Mouse (Mus musculus): ENCODE measurements around the gene Crip3. TPM values are rescaled to one million over a fixed set of nuclear protein-coding genes. Genes with fewer than 3 reads are reported as not detected.

Crip3 gene
- polyA plus RNA-seq, 1 experiment from 2014 or later, result 0.63 TPM

GRCm38 (mm10) chr17:46457791-46458190 lies 29.1 kb downstream of the Crip3 start:
- H3K4me1 ChIP-seq (replicated peaks), result peaks cover 41% of the 10 kb centered on the region
- no peak overlapping the region for H3K4me3 ChIP-seq (replicated peaks)
- H3K9me3 ChIP-seq, result no peaks in the 10 kb centered on the region
- no peak overlapping the region for H3K4me2 ChIP-seq
- no peak for ATAC-seq (ENCODE audit: insufficient number of reproducible peaks, insufficient read depth, low FRiP score, low TSS enrichment, low read depth)
- 9% methylated on average over 10 of the region's 10 CpGs for WGBS
- H3K9ac ChIP-seq (replicated peaks), result no peak overlapping the region
- H3K27me3 ChIP-seq, result peaks cover 98% of the 10 kb centered on the region
- H3K36me3 ChIP-seq, result no peaks in the 10 kb centered on the region
- H3K27ac ChIP-seq, result no peak overlapping the region

- Histone ChIP-seq H3K4me3 (replicated peaks) (no peak overlapping the region), H3K4me2 (no peak overlapping the region), H3K9ac (replicated peaks) (no peak overlapping the region), H3K36me3 (no peaks in the 10 kb centered on the region), H3K9me3 (no peaks in the 10 kb centered on the region), H3K27ac (no peak overlapping the region), H3K4me1 (replicated peaks) (peaks cover 34% of the 10 kb centered on the region), H3K27me3 (peaks cover 93% of the 10 kb centered on the region)
- ATAC-seq (ENCODE audit: insufficient number of reproducible peaks, insufficient read depth, low FRiP score, low TSS enrichment, low read depth), result no peak
- WGBS, result 43% methylated on average over 3 of the region's 3 CpGs
Observed at GRCm38 (mm10) chr17:46458439-46458838, 29.7 kb downstream of the Crip3 start.

- Histone ChIP-seq H3K4me1 (replicated peaks) (peaks cover 13% of the 10 kb centered on the region), H3K36me3 (no peaks in the 10 kb centered on the region), H3K9me3 (no peaks in the 10 kb centered on the region), H3K27me3 (peaks cover 80% of the 10 kb centered on the region), H3K27ac (no peak overlapping the region), H3K9ac (replicated peaks) (peak overlapping the region; percentile 45; the same call in 1 of the 2 replicates), H3K4me3 (replicated peaks) (peak overlapping the region; percentile 37), H3K4me2 (peak overlapping the region; percentile 60)
- WGBS, result 1% methylated on average over 32 of the region's 32 CpGs
- ATAC-seq (ENCODE audit: insufficient number of reproducible peaks, insufficient read depth, low FRiP score, low TSS enrichment, low read depth), result no peak
Observed at GRCm38 (mm10) chr17:46460673-46461072, 31.9 kb downstream of the Crip3 start.

- Histone ChIP-seq H3K9me3 (no peaks in the 10 kb centered on the region), H3K27ac (no peak overlapping the region), H3K9ac (replicated peaks) (peak overlapping the region; percentile 45; the same call in 1 of the 2 replicates), H3K36me3 (no peaks in the 10 kb centered on the region), H3K27me3 (peaks cover 74% of the 10 kb centered on the region), H3K4me2 (peak overlapping the region; percentile 60), H3K4me3 (replicated peaks) (peak overlapping the region; percentile 37; the same call in 1 of the 2 replicates), H3K4me1 (replicated peaks) (peaks cover 10% of the 10 kb centered on the region)
- 15% methylated on average over 8 of the region's 8 CpGs for WGBS
- ATAC-seq (ENCODE audit: insufficient number of reproducible peaks, insufficient read depth, low FRiP score, low TSS enrichment, low read depth), result no peak
Observed at GRCm38 (mm10) chr17:46461347-46461746, 32.6 kb downstream of the Crip3 start.

- Histone ChIP-seq H3K4me2 (no peak overlapping the region), H3K9ac (replicated peaks) (no peak overlapping the region), H3K36me3 (no peaks in the 10 kb centered on the region), H3K27ac (no peak overlapping the region), H3K27me3 (peaks cover 65% of the 10 kb centered on the region), H3K4me1 (replicated peaks) (peaks cover 10% of the 10 kb centered on the region), H3K4me3 (replicated peaks) (no peak overlapping the region), H3K9me3 (no peaks in the 10 kb centered on the region)
- WGBS, result 84% methylated on average over 5 of the region's 5 CpGs
- ATAC-seq (ENCODE audit: insufficient number of reproducible peaks, insufficient read depth, low FRiP score, low TSS enrichment, low read depth), result no peak
Observed at GRCm38 (mm10) chr17:46462226-46462625, 33.5 kb downstream of the Crip3 start.

GRCm38 (mm10) chr17:46467830-46468229 lies 39.1 kb downstream of the Crip3 start:
- Histone ChIP-seq H3K4me1 (replicated peaks) (peaks cover 8% of the 10 kb centered on the region; the same call in 1 of the 2 replicates), H3K27me3 (peaks cover 11% of the 10 kb centered on the region), H3K9ac (replicated peaks) (no peak overlapping the region), H3K27ac (no peak overlapping the region), H3K4me2 (no peak overlapping the region), H3K4me3 (replicated peaks) (no peak overlapping the region), H3K9me3 (no peaks in the 10 kb centered on the region), H3K36me3 (no peaks in the 10 kb centered on the region)
- ATAC-seq (ENCODE audit: insufficient number of reproducible peaks, insufficient read depth, low FRiP score, low TSS enrichment, low read depth), result no peak
- 68% methylated on average over 9 of the region's 9 CpGs for WGBS

GRCm38 (mm10) chr17:46476601-46477000 lies 47.9 kb downstream of the Crip3 start:
- Histone ChIP-seq H3K9me3 (no peaks in the 10 kb centered on the region), H3K4me1 (replicated peaks) (no peaks in the 10 kb centered on the region), H3K36me3 (no peaks in the 10 kb centered on the region), H3K4me3 (replicated peaks) (no peak overlapping the region), H3K27me3 (peaks cover 36% of the 10 kb centered on the region), H3K27ac (no peak overlapping the region), H3K9ac (replicated peaks) (no peak overlapping the region), H3K4me2 (no peak overlapping the region)
- 70% methylated on average over 8 of the region's 8 CpGs for WGBS
- no peak for ATAC-seq (ENCODE audit: insufficient number of reproducible peaks, insufficient read depth, low FRiP score, low TSS enrichment, low read depth)

- Histone ChIP-seq H3K9ac (replicated peaks) (no peak overlapping the region), H3K9me3 (no peaks in the 10 kb centered on the region), H3K36me3 (no peaks in the 10 kb centered on the region), H3K4me1 (replicated peaks) (no peaks in the 10 kb centered on the region), H3K27me3 (peaks cover 41% of the 10 kb centered on the region), H3K4me3 (replicated peaks) (no peak overlapping the region), H3K27ac (no peak overlapping the region), H3K4me2 (no peak overlapping the region)
- no peak for ATAC-seq (ENCODE audit: insufficient number of reproducible peaks, insufficient read depth, low FRiP score, low TSS enrichment, low read depth)
- 88% methylated on average over 15 of the region's 15 CpGs for WGBS
Observed at GRCm38 (mm10) chr17:46477286-46477685, 48.6 kb downstream of the Crip3 start.

Other genes starting within 250 kb of the Crip3 start
- 15.4 and 16.0 TPM in 2 replicates for gene Polh, start 226.3 kb upstream of the Crip3 start, polyA plus RNA-seq (2016; fragmentation: Nextera tagmentation; extraction: Ambion mirVana)
- 61.6 and 63.1 TPM in 2 replicates for gene Xpo5, start 226.1 kb upstream of the Crip3 start, polyA plus RNA-seq (2016; fragmentation: Nextera tagmentation; extraction: Ambion mirVana)
- gene Polr1c, start 180.9 kb upstream of the Crip3 start, polyA plus RNA-seq (2016; fragmentation: Nextera tagmentation; extraction: Ambion mirVana), result 109 and 111 TPM in 2 replicates
- gene Yipf3, start 180.8 kb upstream of the Crip3 start, polyA plus RNA-seq (2016; fragmentation: Nextera tagmentation; extraction: Ambion mirVana), result 65.6 and 73.5 TPM in 2 replicates
- 0.60 and 0.65 TPM in 2 replicates for gene Lrrc73, start 175.4 kb upstream of the Crip3 start, polyA plus RNA-seq (2016; fragmentation: Nextera tagmentation; extraction: Ambion mirVana)
- 59.9 and 62.8 TPM in 2 replicates for gene Tjap1, start 145.9 kb upstream of the Crip3 start, polyA plus RNA-seq (2016; fragmentation: Nextera tagmentation; extraction: Ambion mirVana)
- 3.8 and 4.8 TPM in 2 replicates for gene Dlk2, start 131.5 kb upstream of the Crip3 start, polyA plus RNA-seq (2016; fragmentation: Nextera tagmentation; extraction: Ambion mirVana)
- 7.7 and 8.2 TPM in 2 replicates for gene Abcc10, start 100.6 kb upstream of the Crip3 start, polyA plus RNA-seq (2016; fragmentation: Nextera tagmentation; extraction: Ambion mirVana)
- 16.5 and 17.7 TPM in 2 replicates for gene Zfp318, start 45.2 kb upstream of the Crip3 start, polyA plus RNA-seq (2016; fragmentation: Nextera tagmentation; extraction: Ambion mirVana)
- not detected in 2 replicates for gene Slc22a7, start 9.5 kb downstream of the Crip3 start, polyA plus RNA-seq (2016; fragmentation: Nextera tagmentation; extraction: Ambion mirVana)
- gene Ttbk1, start 58.7 kb downstream of the Crip3 start, polyA plus RNA-seq (2016; fragmentation: Nextera tagmentation; extraction: Ambion mirVana), result 0.34 and 0.45 TPM in 2 replicates
- gene Dnph1, start 67.8 kb downstream of the Crip3 start, polyA plus RNA-seq (2016; fragmentation: Nextera tagmentation; extraction: Ambion mirVana), result 51.6 and 55.3 TPM in 2 replicates
- 8.9 and 10.8 TPM in 2 replicates for gene Cul9, start 117.5 kb downstream of the Crip3 start, polyA plus RNA-seq (2016; fragmentation: Nextera tagmentation; extraction: Ambion mirVana)
- gene Srf, start 127.2 kb downstream of the Crip3 start, polyA plus RNA-seq (2016; fragmentation: Nextera tagmentation; extraction: Ambion mirVana), result 11.8 and 12.4 TPM in 2 replicates
- 156 and 165 TPM in 2 replicates for gene Ptk7, start 200.6 kb downstream of the Crip3 start, polyA plus RNA-seq (2016; fragmentation: Nextera tagmentation; extraction: Ambion mirVana)
- 27.2 and 27.6 TPM in 2 replicates for gene Klc4, start 217.1 kb downstream of the Crip3 start, polyA plus RNA-seq (2016; fragmentation: Nextera tagmentation; extraction: Ambion mirVana)
- 99.5 and 112 TPM in 2 replicates for gene Mrpl2, start 217.3 kb downstream of the Crip3 start, polyA plus RNA-seq (2016; fragmentation: Nextera tagmentation; extraction: Ambion mirVana)
- gene Cul7, start 221.4 kb downstream of the Crip3 start, polyA plus RNA-seq (2016; fragmentation: Nextera tagmentation; extraction: Ambion mirVana), result 56.1 and 60.1 TPM in 2 replicates
- 68.8 and 70.0 TPM in 2 replicates for gene Rrp36, start 245.4 kb downstream of the Crip3 start, polyA plus RNA-seq (2016; fragmentation: Nextera tagmentation; extraction: Ambion mirVana)
- gene Mea1, start 249.9 kb downstream of the Crip3 start, polyA plus RNA-seq (2016; fragmentation: Nextera tagmentation; extraction: Ambion mirVana), result 137 and 150 TPM in 2 replicates

Measured in limb, embryonic 12.5 days (tissue).